Mouse (Mus musculus): Measurements from ENCODE around the gene Ftsj3.
"Not testable (repeated sequence)": the region's sequence is repeated elsewhere in the genome, so short reads cannot be mapped to it uniquely, and the experiment has no call there.

Ftsj3 gene

DNA sequence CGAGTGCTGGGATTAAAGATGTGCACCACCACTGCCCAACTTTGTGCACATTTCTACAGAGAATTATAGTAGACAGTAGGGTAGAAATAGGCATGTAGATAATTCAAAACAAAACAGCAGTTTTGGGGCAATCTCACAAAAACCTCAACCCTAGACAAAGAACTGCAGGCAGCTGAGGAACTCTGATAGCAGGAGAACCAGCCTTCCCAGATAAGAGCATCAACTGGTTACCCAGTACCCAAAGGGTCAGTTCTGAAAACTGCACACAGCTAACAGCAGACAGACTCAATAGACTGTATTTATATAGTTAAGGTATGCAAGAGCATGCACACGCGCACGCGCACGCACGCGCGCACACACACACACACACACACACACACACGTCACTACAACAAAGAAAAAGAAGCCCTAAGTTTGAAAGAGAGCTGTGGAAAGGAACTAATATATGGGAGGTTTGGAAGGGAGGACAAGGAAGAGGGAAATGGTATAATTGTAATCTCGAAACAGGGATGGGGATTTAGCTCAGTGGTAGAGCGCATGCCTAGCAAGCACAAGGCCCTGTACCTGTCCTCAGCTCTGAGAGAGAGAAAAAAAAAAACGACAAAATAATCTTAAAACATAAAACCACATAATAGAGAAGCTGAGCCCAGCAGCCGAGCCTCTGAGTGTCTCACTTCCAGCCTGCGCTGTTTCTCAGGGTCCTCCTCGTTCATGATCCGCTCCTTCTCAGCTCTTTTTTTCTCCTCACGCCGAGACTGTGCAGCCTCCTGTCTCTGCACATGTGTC, 54.3 kb downstream of the Ftsj3 start:
- no peak for DNase-seq (ENCODE audit: low read depth)

DNA sequence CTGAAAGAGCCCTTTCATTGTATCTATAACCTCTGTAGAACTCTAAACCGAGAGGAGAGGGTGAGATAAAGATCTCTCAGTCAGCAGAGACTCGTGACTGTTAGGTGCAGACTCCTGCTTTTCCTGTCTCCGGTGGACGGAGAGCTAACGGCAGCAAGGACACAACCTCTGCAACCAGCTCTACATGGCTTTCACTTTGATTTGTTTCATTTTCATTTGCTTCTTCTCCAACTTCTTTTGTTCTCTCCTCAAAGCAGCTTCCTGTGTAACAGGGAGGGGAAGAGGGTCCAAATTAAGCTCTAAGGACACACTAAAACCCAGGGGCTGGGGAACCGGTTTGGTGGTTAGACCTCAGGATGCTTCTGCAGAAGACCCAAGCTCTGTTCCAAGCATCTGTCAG, 55.1 kb downstream of the Ftsj3 start:
- DNase-seq (ENCODE audit: low read depth): no peak

DNA sequence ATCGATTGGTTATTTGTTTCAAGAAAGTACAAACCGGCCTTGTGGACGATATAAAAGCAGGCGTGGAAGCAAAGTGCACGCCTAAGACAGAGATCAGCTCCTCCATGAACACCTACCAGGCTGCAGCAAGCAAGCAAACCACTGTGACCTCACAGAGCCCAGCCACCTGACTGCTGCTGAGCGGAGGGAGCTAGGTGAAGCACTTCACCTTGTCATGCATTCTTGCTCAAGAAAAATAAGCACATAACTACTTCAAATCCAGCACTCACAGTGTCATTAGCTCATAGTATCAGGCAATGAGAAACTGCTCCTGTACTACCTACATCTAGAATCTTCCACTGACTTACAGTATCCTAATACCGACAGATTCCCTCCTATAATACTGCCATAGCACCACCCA, 55.9 kb downstream of the Ftsj3 start:
- not testable (repeated sequence) for DNase-seq (ENCODE audit: low read depth)
